Mouse (Mus musculus) stomach, embryonic 16.5 days (tissue): ENCODE measurements around the gene Trpc4. TPM values are rescaled to one million over a fixed set of nuclear protein-coding genes. Genes with fewer than 3 reads are reported as not detected.

Experiments used
- ATAC-seq: fragments of 200-750 bp; cut with Nextera tagmentation; 2 replicates; pipeline ENCODE4 v1.8.0; 2017; ENCODE audit warnings: moderate number of reproducible peaks, moderate TSS enrichment; ENCODE audit not compliant: insufficient read depth, low FRiP score
- H3K27ac ChIP-seq: fragments of 300-500 bp; sonication (generic); 2 replicates; pipeline ENCODE4 v1.5.1; 2014; ENCODE audit warnings: low read length
- H3K27me3 ChIP-seq: fragments of 300-500 bp; sonication (generic); 2 replicates; pipeline ENCODE4 v1.6.1; 2014; ENCODE audit warnings: low read length, control low read depth, mixed read lengths; ENCODE audit not compliant: control insufficient read depth, insufficient read depth
- H3K36me3 ChIP-seq: fragments of 300-500 bp; sonication (generic); 2 replicates; pipeline ENCODE4 v1.6.1; 2014; ENCODE audit warnings: low read length; ENCODE audit not compliant: control insufficient read depth, insufficient read depth
- H3K4me1 ChIP-seq: fragments of 300-500 bp; sonication (generic); 2 replicates; pipeline ENCODE4 v1.6.1; 2014; ENCODE audit warnings: low read length, control low read depth, mixed read lengths; ENCODE audit not compliant: control insufficient read depth, insufficient read depth
- H3K4me2 ChIP-seq: fragments of 300-500 bp; sonication (generic); 2 replicates; pipeline ENCODE4 v1.6.1; 2014; ENCODE audit warnings: low read depth, low read length, mixed read lengths
- H3K4me3 ChIP-seq: fragments of 300-500 bp; sonication (generic); replicated peaks from 2 replicates; pipeline ENCODE4 v1.5.1; 2014; ENCODE audit warnings: mild to moderate bottlenecking, low read length
- H3K9ac ChIP-seq: fragments of 300-500 bp; sonication (generic); 2 replicates; pipeline ENCODE4 v1.6.1; 2014; ENCODE audit warnings: low read length
- H3K9me3 ChIP-seq: fragments of 300-500 bp; sonication (generic); replicated peaks from 2 replicates; pipeline ENCODE4 v1.6.1; 2016; ENCODE audit warnings: low read length, control low read depth; ENCODE audit not compliant: control insufficient read depth
- WGBS: fragments of 180-500 bp; shearing (Covaris S2); extraction: QIAGEN DNeasy Blood & Tissue Kit; methylation state at CpG from one replicate; pipeline ENCODE4 v1.1.7; 2014; 5-methylcytosine and 5-hydroxymethylcytosine counted together
- polyA plus RNA-seq: library from polyadenylated mRNA; unstranded; fragments of >200 nt; fragmentation: Nextera tagmentation; extraction: Ambion mirVana; gene quantifications from 2 replicates; pipeline ENCODE4 v1.2.1, GENCODE M21; 2015

Gene Trpc4
- polyA plus RNA-seq, 1 experiment from 2014 or later, result 2.0 TPM

GRCm38 (mm10) chr3:54243136-54243535 is 87.3 kb downstream of the Trpc4 start:
- Histone ChIP-seq H3K27me3 (no peaks in the 10 kb centered on the region), H3K27ac (no peak overlapping the region), H3K4me2 (no peak overlapping the region), H3K4me1 (no peaks in the 10 kb centered on the region), H3K4me3 (no peak overlapping the region), H3K9me3 (no peaks in the 10 kb centered on the region), H3K36me3 (no peaks in the 10 kb centered on the region), H3K9ac (no peak overlapping the region)
- WGBS, result 72% methylated on average over 1 of the region's 1 CpGs
- ATAC-seq, result no peak

GRCm38 (mm10) chr3:54244729-54245465 is 89.1 kb downstream of the Trpc4 start:
- no peak overlapping the region for H3K27ac ChIP-seq
- H3K4me2 ChIP-seq, result no peak overlapping the region
- no peaks in the 10 kb centered on the region for H3K4me1 ChIP-seq
- no peak overlapping the region for H3K9ac ChIP-seq
- no peaks in the 10 kb centered on the region for H3K36me3 ChIP-seq
- H3K27me3 ChIP-seq, result no peaks in the 10 kb centered on the region
- ATAC-seq, result no peak
- no peak overlapping the region for H3K4me3 ChIP-seq
- H3K9me3 ChIP-seq, result no peaks in the 10 kb centered on the region
- WGBS, result 82% methylated on average over 4 of the region's 4 CpGs

GRCm38 (mm10) chr3:54246416-54246815 is 90.6 kb downstream of the Trpc4 start:
- 59% methylated on average over 2 of the region's 2 CpGs for WGBS
- H3K36me3 ChIP-seq, result no peaks in the 10 kb centered on the region
- H3K4me3 ChIP-seq, result no peak overlapping the region
- no peaks in the 10 kb centered on the region for H3K9me3 ChIP-seq
- ATAC-seq, result no peak
- H3K4me2 ChIP-seq, result no peak overlapping the region
- H3K9ac ChIP-seq, result no peak overlapping the region
- no peak overlapping the region for H3K27ac ChIP-seq
- H3K27me3 ChIP-seq, result no peaks in the 10 kb centered on the region
- no peaks in the 10 kb centered on the region for H3K4me1 ChIP-seq

GRCm38 (mm10) chr3:54249311-54249710 is 93.5 kb downstream of the Trpc4 start:
- no peak for ATAC-seq
- Histone ChIP-seq H3K27ac (no peak overlapping the region), H3K27me3 (no peaks in the 10 kb centered on the region), H3K4me1 (no peaks in the 10 kb centered on the region), H3K9ac (no peak overlapping the region), H3K9me3 (no peaks in the 10 kb centered on the region), H3K4me2 (no peak overlapping the region), H3K36me3 (no peaks in the 10 kb centered on the region), H3K4me3 (no peak overlapping the region)
- WGBS, result 90% methylated on average over 6 of the region's 6 CpGs

- no peak overlapping the region for H3K4me3 ChIP-seq
- ATAC-seq, result no peak
- WGBS, result 85% methylated on average over 1 of the region's 1 CpGs
- no peaks in the 10 kb centered on the region for H3K9me3 ChIP-seq
- H3K4me1 ChIP-seq, result no peaks in the 10 kb centered on the region
- H3K27me3 ChIP-seq, result no peaks in the 10 kb centered on the region
- no peak overlapping the region for H3K4me2 ChIP-seq
- H3K36me3 ChIP-seq, result no peaks in the 10 kb centered on the region
- no peak overlapping the region for H3K9ac ChIP-seq
- H3K27ac ChIP-seq, result no peak overlapping the region
These were observed 111.1 kb downstream of the Trpc4 start for GRCm38 (mm10) chr3:54266943-54267342.

GRCm38 (mm10) chr3:54269180-54269579 is 113.3 kb downstream of the Trpc4 start:
- Histone ChIP-seq H3K4me2 (no peak overlapping the region), H3K9me3 (no peaks in the 10 kb centered on the region), H3K27ac (no peak overlapping the region), H3K27me3 (no peaks in the 10 kb centered on the region), H3K4me1 (no peaks in the 10 kb centered on the region), H3K9ac (no peak overlapping the region), H3K36me3 (no peaks in the 10 kb centered on the region), H3K4me3 (no peak overlapping the region)
- ATAC-seq, result no peak
- WGBS, result 83% methylated on average over 6 of the region's 6 CpGs

- Histone ChIP-seq H3K4me1 (no peaks in the 10 kb centered on the region), H3K9me3 (no peaks in the 10 kb centered on the region), H3K27ac (no peak overlapping the region), H3K4me2 (no peak overlapping the region), H3K9ac (no peak overlapping the region), H3K36me3 (no peaks in the 10 kb centered on the region), H3K27me3 (no peaks in the 10 kb centered on the region), H3K4me3 (no peak overlapping the region)
- ATAC-seq, result no peak
- whole genome bisulfite sequencing, result 68% methylated on average over 7 of the region's 7 CpGs
These were observed 118.8 kb downstream of the Trpc4 start for GRCm38 (mm10) chr3:54274651-54275050.

GRCm38 (mm10) chr3:54289731-54290130 is 133.9 kb downstream of the Trpc4 start:
- Histone ChIP-seq H3K9me3 (no peaks in the 10 kb centered on the region), H3K27ac (no peak overlapping the region), H3K4me3 (no peak overlapping the region), H3K4me1 (no peaks in the 10 kb centered on the region), H3K9ac (no peak overlapping the region), H3K36me3 (no peaks in the 10 kb centered on the region), H3K4me2 (no peak overlapping the region), H3K27me3 (no peaks in the 10 kb centered on the region)
- WGBS, result 31% methylated on average over 3 of the region's 3 CpGs
- ATAC-seq, result no peak

- no peaks in the 10 kb centered on the region for H3K36me3 ChIP-seq
- no peaks in the 10 kb centered on the region for H3K27me3 ChIP-seq
- no peak overlapping the region for H3K27ac ChIP-seq
These were observed 154.8 kb downstream of the Trpc4 start for GRCm38 (mm10) chr3:54310604-54311003.

More at GRCm38 (mm10) chr3:54310604-54311003, 154.8 kb downstream of the Trpc4 start:
- H3K4me3 ChIP-seq, result no peak overlapping the region
- no peak overlapping the region for H3K4me2 ChIP-seq
- H3K9ac ChIP-seq, result no peak overlapping the region
- WGBS, result 33% methylated on average over 5 of the region's 5 CpGs
- no peaks in the 10 kb centered on the region for H3K9me3 ChIP-seq
- peak; percentile 33; the same call in 1 of the 2 replicates for ATAC-seq
- H3K4me1 ChIP-seq, result no peaks in the 10 kb centered on the region
